Mouse (Mus musculus) kidney, postnatal 0 days (tissue): ENCODE data around the gene Btbd6. TPM values are rescaled to one million over a fixed set of nuclear protein-coding genes. Genes with fewer than 3 reads are reported as not detected.

ENCODE experiments used
- ATAC-seq: fragments of 200-750 bp; cut with Nextera tagmentation; replicated peaks from 2 replicates; pipeline ENCODE4 v1.8.0; 2017; ENCODE audit warnings: low read depth, moderate number of reproducible peaks, moderate TSS enrichment, moderate library complexity; ENCODE audit not compliant: low FRiP score
- DNase-seq: peaks from one replicate; pipeline ENCODE4 v3.0.0-alpha.2; 2016; ENCODE audit warnings: low spot score
- H3K27ac ChIP-seq: fragments of 300-500 bp; sonication (generic); 2 replicates; pipeline ENCODE4 v1.5.1; 2014; ENCODE audit warnings: mild to moderate bottlenecking
- H3K27me3 ChIP-seq: fragments of 300-500 bp; sonication (generic); 2 replicates; pipeline ENCODE4 v1.6.1; 2014; ENCODE audit warnings: low read length, mixed read lengths; ENCODE audit not compliant: insufficient read depth
- H3K36me3 ChIP-seq: fragments of 300-500 bp; sonication (generic); 2 replicates; pipeline ENCODE4 v1.6.1; 2014; ENCODE audit warnings: low read length, mixed read lengths; ENCODE audit not compliant: insufficient read depth
- H3K4me1 ChIP-seq: fragments of 300-500 bp; sonication (generic); replicated peaks from 2 replicates; pipeline ENCODE4 v1.6.1; 2014; ENCODE audit warnings: antibody characterized with exemption, low read length, mixed read lengths; ENCODE audit not compliant: insufficient read depth
- H3K4me2 ChIP-seq: fragments of 300-500 bp; sonication (generic); 2 replicates; pipeline ENCODE4 v1.6.1; 2014; ENCODE audit warnings: mild to moderate bottlenecking, low read length, moderate library complexity, mixed read lengths
- H3K4me3 ChIP-seq: fragments of 300-500 bp; sonication (generic); replicated peaks from 2 replicates; pipeline ENCODE4 v1.5.1; 2014; ENCODE audit warnings: low read depth, low read length
- H3K9ac ChIP-seq: fragments of 300-500 bp; sonication (generic); 2 replicates; pipeline ENCODE4 v1.6.1; 2014; ENCODE audit warnings: low read depth, low read length
- H3K9me3 ChIP-seq: fragments of 300-500 bp; sonication (generic); replicated peaks from 2 replicates; pipeline ENCODE4 v1.6.1; 2016; ENCODE audit warnings: low read length, inconsistent platforms, mixed read lengths
- CTCF ChIP-seq: IDR thresholded peaks from 2 replicates; pipeline ENCODE4 v1.5.1; 2016; ENCODE audit warnings: antibody characterized with exemption, low read depth, mild to moderate bottlenecking, moderate library complexity
- WGBS: fragments of 180-500 bp; shearing (Covaris S2); extraction: QIAGEN DNeasy Blood & Tissue Kit; methylation state at CpG from one replicate; pipeline ENCODE4 v1.1.7; 2014; 5-methylcytosine and 5-hydroxymethylcytosine counted together
- polyA plus RNA-seq: library from polyadenylated mRNA; unstranded; fragments of >200 nt; fragmentation: Nextera tagmentation; extraction: Ambion mirVana; gene quantifications from 2 replicates; pipeline ENCODE4 v1.2.1, GENCODE M21; 2015

The Btbd6 gene
- polyA plus RNA-seq, 1 experiment from 2014 or later: 22.8 TPM

- H3K36me3 ChIP-seq: no peaks in the 10 kb centered on the region
- WGBS: 84% methylated on average over 4 of the region's 4 CpGs
- no peak overlapping the region for H3K27ac ChIP-seq
- H3K4me3 ChIP-seq: no peak overlapping the region
- H3K4me2 ChIP-seq: no peak overlapping the region
- H3K27me3 ChIP-seq: no peaks in the 10 kb centered on the region
- TF ChIP-seq CTCF: no peak
- ATAC-seq: no peak
- no peak overlapping the region for H3K9ac ChIP-seq
- no peak for DNase-seq
- no peaks in the 10 kb centered on the region for H3K9me3 ChIP-seq
- H3K4me1 ChIP-seq: peaks cover 3% of the 10 kb centered on the region; the same call in 1 of the 2 replicates
Measured at GRCm38 (mm10) chr12:113018763-113019162, 42.5 kb downstream of the Btbd6 start.

DNA sequence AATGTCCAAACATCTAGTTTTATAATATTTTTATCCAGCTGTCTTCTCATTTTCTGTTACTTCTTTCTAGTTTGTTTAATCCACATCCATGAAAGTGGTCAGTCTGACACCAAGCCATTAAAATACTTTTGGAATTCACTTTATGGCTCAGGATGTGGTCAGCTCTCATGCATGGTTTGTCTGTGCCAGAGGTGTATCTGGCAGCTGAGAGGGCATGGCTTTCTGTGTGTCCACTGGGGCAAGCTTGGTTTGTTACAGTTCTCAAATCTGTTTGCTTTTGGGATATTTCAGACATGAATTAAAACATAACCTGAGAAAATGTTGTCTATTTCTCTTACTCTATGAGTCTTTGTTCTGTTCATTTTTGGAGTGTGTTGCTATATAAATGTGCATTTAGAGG is 45.2 kb downstream of the Btbd6 start:
- Histone ChIP-seq H3K4me3 (no peak overlapping the region), H3K36me3 (no peaks in the 10 kb centered on the region), H3K27me3 (no peaks in the 10 kb centered on the region), H3K27ac (no peak overlapping the region), H3K4me1 (no peaks in the 10 kb centered on the region), H3K9me3 (no peaks in the 10 kb centered on the region), H3K4me2 (no peak overlapping the region), H3K9ac (no peak overlapping the region)
- DNase-seq (no peak), ATAC-seq (no peak)
- no peak for TF ChIP-seq CTCF

- ATAC-seq (no peak), DNase-seq (no peak)
- Histone ChIP-seq H3K9ac (no peak overlapping the region), H3K4me1 (no peaks in the 10 kb centered on the region), H3K27ac (no peak overlapping the region), H3K4me3 (no peak overlapping the region), H3K9me3 (no peaks in the 10 kb centered on the region), H3K4me2 (no peak overlapping the region), H3K27me3 (no peaks in the 10 kb centered on the region), H3K36me3 (no peaks in the 10 kb centered on the region)
- no peak for TF ChIP-seq CTCF
- 90% methylated on average over 4 of the region's 4 CpGs for WGBS
Measured at GRCm38 (mm10) chr12:113023082-113023481, 46.8 kb downstream of the Btbd6 start.

GRCm38 (mm10) chr12:113026557-113026956 is 50.3 kb downstream of the Btbd6 start:
- peak; percentile 28; the same call in 1 of the 2 replicates for TF ChIP-seq CTCF

DNA sequence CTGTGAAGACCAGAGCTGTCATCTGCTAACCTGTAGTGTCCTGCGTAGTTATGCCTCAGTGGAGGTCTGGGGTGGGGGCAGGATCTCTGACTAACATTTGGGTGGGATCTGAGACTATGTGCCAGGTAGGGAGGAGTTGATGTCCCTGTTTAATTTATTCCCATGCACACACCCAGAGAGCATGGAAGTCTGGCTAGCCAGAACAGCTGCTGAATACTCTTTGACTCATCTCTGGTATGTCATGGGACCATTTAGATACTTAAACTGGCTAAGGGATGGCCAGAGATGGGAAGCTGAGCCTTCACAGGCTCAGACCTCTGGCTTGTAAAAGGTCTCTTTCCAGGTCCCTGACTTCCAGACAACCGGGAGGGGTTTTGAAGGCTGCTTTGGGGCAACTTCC is 51.2 kb downstream of the Btbd6 start:
- ATAC-seq: no peak
- Histone ChIP-seq H3K36me3 (no peaks in the 10 kb centered on the region), H3K9me3 (no peaks in the 10 kb centered on the region), H3K4me2 (no peak overlapping the region), H3K9ac (no peak overlapping the region), H3K4me3 (no peak overlapping the region), H3K27ac (no peak overlapping the region), H3K4me1 (peaks cover 11% of the 10 kb centered on the region; the same call in 1 of the 2 replicates), H3K27me3 (no peaks in the 10 kb centered on the region)
- no peak for DNase-seq
- 86% methylated on average over 2 of the region's 2 CpGs for WGBS
- TF ChIP-seq CTCF: no peak

More at GRCm38 (mm10) chr12:113026557-113026956, 50.3 kb downstream of the Btbd6 start:
- no peak overlapping the region for H3K4me2 ChIP-seq
- no peaks in the 10 kb centered on the region for H3K9me3 ChIP-seq
- H3K36me3 ChIP-seq: no peaks in the 10 kb centered on the region
- H3K9ac ChIP-seq: no peak overlapping the region
- H3K4me1 ChIP-seq: peaks cover 4% of the 10 kb centered on the region; the same call in 1 of the 2 replicates
- H3K27me3 ChIP-seq: no peaks in the 10 kb centered on the region
- no peak for ATAC-seq
- WGBS: 93% methylated on average over 1 of the region's 1 CpGs
- H3K4me3 ChIP-seq: no peak overlapping the region
- no peak overlapping the region for H3K27ac ChIP-seq
- DNase-seq: no peak

DNA sequence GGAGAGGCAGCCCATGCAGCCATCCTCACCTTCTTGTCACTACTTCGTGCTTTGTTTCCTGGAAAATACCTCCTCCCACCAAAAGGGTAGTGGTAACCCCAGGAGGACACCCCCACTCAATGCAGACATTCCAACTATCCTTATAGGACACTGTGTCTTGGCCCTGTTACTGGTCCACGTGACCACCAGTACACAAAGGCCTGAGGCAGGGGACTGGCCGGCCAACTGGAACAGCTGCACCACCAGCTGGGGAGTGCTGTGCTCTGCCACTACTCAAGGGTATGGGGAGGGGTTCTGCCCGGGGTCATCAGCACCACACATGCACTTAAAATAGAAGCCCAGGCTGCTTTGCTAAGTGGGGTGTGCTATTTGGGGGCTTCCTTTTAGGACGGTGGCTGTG is 51.8 kb downstream of the Btbd6 start:
- 49% methylated on average over 5 of the region's 5 CpGs for WGBS
- Histone ChIP-seq H3K27me3 (no peaks in the 10 kb centered on the region), H3K9me3 (no peaks in the 10 kb centered on the region), H3K4me3 (no peak overlapping the region), H3K4me1 (peaks cover 16% of the 10 kb centered on the region; the same call in 1 of the 2 replicates), H3K27ac (no peak overlapping the region), H3K4me2 (no peak overlapping the region), H3K36me3 (no peaks in the 10 kb centered on the region), H3K9ac (no peak overlapping the region)
- DNase-seq: no peak
- TF ChIP-seq CTCF: no peak
- ATAC-seq: peak; percentile 26; the same call in 1 of the 2 replicates

Other genes with a start within 250 kb of the Btbd6 start
- 7.8 TPM in 2 replicates for gene Pld4, start 215.8 kb upstream of the Btbd6 start, polyA plus RNA-seq
- gene Ahnak2, start 173.8 kb upstream of the Btbd6 start, polyA plus RNA-seq: 0.22 and 0.50 TPM in 2 replicates
- 16.0 and 18.4 TPM in 2 replicates for gene Clba1, start 167.5 kb upstream of the Btbd6 start, polyA plus RNA-seq
- gene Cdca4, start 147.1 kb upstream of the Btbd6 start, polyA plus RNA-seq: 56.6 and 64.5 TPM in 2 replicates
- gene Gpr132, start 108.3 kb upstream of the Btbd6 start, polyA plus RNA-seq: 0.10 and 0.11 TPM in 2 replicates
- gene Jag2, start 46.7 kb upstream of the Btbd6 start, polyA plus RNA-seq: 2.4 and 2.9 TPM in 2 replicates
- gene Nudt14, start 34.4 kb upstream of the Btbd6 start, polyA plus RNA-seq: 99.2 and 102 TPM in 2 replicates
- 41.4 and 43.6 TPM in 2 replicates for gene Brf1, start 24.2 kb downstream of the Btbd6 start, polyA plus RNA-seq
- 7.9 and 9.5 TPM in 2 replicates for gene Pacs2, start 38.0 kb downstream of the Btbd6 start, polyA plus RNA-seq
- not detected in 2 replicates for gene Tex22, start 98.0 kb downstream of the Btbd6 start, polyA plus RNA-seq
- gene Mta1, start 121.8 kb downstream of the Btbd6 start, polyA plus RNA-seq: 11.5 and 13.2 TPM in 2 replicates
- 227 and 239 TPM in 2 replicates for gene Crip2, start 163.8 kb downstream of the Btbd6 start, polyA plus RNA-seq
- 350 and 357 TPM in 2 replicates for gene Crip1, start 169.8 kb downstream of the Btbd6 start, polyA plus RNA-seq
- 14.8 and 16.7 TPM in 2 replicates for gene Tedc1, start 179.9 kb downstream of the Btbd6 start, polyA plus RNA-seq
- 6.4 and 6.9 TPM in 2 replicates for gene Tmem121, start 209.4 kb downstream of the Btbd6 start, polyA plus RNA-seq